Mouse (Mus musculus) CH12F3 (cell line): ENCODE results near the gene Fam208b.

Source experiments
- in situ Hi-C: fragments of 300-500 bp; cut with MboI; formaldehyde crosslinking; loops from 2 replicates; pipeline ENCODE4 v1.14.3; 2020; ENCODE audit warnings: low sequenced_read_pairs

Fam208b gene

DNA sequence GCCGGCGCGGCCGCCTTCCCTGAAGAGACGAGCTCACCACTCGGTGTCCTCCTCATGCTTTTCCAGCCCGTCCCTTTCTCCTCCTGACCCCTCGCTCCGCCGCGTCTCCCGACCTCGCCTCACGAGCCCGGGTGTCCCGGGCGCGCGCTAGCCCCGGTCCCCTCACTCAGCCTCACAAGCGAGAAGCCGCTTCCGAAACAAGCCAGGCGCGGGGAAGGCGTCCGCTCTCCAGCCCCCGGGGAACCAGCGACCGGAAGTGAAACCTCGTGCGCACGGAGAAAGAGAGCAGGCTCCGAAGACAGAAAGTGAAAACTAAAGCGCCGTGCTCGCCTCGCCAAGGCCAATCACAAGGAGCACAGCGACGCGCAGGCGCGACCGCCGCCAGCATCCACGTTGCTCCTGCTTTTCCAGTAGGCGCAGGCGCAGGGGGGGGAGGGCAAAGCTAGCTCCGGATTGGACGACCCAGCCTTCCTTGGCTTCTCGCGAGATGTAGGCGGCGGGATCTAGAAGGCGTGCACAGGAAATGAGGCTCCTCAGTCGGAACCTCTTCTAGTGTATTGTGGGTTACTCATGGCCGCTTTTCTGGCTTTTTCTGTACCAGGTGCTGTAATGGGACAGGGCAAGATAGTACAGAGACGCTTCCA lies at the start of gene Fam208b:
TSS of gene Fam208b (minus strand) at position 314 of the 644 bp plus-strand sequence.
- in situ Hi-C loops, result no loop called here

DNA sequence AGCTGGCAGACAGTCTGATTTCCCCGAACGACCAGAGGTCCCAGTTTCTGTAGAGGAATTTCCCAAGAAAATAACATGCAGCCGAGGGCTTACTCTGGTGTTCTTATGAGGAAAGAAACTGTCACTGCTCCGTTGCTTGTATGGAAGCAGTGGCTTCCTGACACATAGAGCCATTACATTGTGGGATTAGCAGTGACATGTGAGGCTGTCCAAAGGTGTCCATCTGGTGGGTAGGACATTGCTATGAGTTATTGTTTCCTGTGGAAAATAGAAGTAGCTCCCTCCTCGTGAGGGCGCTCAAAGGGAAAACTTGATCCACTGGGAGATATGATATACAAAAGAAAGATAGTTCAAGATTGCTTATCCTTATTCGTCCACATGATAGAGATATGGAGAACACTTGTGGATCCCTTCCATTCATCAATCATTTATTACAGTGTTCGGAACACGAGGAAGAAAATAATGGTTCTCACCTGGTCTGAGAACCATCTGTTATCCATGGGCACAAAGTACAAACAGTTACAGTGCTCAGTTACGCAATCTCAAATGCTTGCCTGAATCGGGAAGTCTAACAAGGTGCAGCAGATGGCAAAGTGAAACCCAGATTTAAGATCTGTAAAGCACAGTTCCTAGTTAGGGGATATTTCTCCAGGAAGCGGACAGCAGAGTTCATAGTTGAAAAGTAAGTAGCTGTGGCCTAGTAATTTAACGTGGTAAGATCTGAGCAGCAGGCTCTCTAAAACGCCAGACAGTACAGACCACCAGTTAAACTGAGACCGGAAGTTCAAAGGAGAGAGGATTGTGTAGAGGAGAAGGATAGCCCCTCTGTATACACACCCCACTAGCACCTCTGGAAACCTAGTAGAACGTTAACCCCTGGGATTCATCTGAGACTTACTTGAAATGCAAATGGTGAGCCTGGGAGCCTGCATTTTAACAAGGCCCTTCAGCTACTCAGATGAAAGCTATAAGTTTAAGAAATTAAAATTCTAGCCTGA lies 48.6 kb upstream of the Fam208b start:
- in situ Hi-C loops, result loop anchor here (25.0 kb wide), 2 partner anchors 247 to 328 kb away; no protein-coding TSS in a partner anchor

DNA sequence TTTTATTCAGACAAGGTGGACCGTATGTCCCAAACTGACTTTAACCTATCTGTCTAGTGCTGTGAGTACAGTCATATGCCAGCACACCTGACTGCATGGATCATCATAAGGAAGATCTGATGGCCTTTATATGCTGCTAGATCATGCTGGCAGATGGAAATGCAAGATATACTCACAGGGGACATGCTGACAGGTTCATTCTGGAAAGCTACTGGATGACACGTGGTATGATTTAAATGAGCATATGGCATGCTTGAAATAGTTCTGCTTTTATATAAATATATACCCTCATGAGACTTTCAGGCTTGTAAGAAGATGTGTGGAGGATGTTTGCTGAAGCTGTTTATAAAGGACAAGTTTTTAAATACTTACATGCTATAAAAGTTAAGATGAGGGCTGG lies 43.5 kb upstream of the Fam208b start:
- in situ Hi-C loops, result loop anchor here (25.0 kb wide), 2 partner anchors 242 to 333 kb away; no protein-coding TSS in a partner anchor

DNA sequence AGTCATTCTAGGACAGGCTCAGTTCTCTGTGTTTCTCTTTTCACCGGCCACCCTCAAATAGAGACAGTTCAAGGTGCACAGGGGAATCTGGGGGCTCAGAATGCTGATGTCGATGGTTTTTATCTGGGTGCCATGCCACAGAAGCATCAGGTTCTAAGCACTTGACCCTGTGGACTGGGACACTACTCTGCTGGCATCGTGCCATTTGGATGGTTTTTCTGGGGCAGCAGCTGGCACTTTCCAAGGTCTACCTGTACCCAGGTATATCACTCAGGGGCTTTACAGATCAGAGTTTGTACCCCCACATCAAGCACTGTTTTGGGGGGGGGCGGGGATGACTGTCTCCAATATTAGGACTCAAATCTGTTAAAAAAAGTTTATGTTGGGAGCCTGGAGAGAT lies 39.7 kb upstream of the Fam208b start:
- in situ Hi-C loops, result loop anchor here (25.0 kb wide), 2 partner anchors 238 to 337 kb away; no protein-coding TSS in a partner anchor

DNA sequence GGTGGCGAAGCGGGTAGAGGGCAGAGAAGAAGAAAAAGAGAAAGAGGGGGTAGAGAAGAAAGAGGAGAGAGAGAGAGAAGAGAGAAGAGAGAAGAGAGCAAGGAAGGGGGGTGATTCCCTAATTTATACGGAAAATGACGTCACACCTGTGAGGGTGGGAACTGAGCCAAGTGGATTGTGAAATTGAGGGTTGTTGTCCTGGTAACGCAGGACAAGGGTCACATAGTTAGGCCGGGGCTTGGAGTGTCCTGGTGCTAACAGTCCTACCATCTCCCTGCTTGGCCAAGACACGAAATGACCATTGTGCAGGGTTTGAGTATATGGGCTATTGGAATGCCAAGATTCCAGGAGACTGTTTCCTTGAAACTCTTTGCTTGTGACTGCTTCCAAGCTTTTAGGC lies 35.7 kb upstream of the Fam208b start:
- in situ Hi-C loops, result no loop called here

DNA sequence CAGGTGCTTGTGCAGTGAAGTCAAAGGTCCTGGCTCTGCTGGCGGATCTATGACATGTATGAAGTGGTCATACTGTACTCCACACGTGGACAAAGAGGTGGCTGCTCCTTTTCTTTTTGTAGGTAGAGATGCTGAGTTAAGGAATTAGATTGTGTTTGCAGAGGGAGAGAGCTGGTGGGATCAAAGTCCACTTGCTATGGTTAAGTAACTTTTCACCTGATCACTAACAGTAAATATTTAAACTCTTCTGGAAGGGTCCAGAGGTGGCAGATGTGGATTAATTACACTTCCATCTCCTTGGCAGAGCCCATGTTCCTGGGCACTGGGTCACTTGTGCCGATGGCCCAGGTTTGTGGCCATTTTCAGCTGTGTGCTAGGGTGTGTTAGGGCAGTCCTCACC lies 35.0 kb upstream of the Fam208b start:
- in situ Hi-C loops, result no loop called here

DNA sequence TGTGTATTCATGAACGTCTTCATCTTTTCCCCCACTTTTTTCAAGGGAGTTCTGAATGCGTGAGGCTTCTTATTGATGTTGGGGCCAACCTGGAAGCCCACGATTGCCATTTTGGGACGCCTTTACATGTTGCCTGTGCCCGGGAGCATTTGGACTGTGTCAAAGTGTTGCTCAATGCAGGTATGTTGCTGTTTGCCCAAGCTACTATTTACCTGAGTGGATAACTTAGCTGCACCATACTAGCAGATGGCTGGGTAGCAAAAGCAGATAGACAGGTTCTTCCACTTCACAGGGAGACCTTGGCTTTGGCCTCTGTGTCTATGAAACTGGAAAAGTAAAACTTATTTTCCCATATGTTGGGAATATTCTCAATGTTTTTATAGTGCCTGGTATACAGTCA lies 34.0 kb upstream of the Fam208b start:
- in situ Hi-C loops, result no loop called here

DNA sequence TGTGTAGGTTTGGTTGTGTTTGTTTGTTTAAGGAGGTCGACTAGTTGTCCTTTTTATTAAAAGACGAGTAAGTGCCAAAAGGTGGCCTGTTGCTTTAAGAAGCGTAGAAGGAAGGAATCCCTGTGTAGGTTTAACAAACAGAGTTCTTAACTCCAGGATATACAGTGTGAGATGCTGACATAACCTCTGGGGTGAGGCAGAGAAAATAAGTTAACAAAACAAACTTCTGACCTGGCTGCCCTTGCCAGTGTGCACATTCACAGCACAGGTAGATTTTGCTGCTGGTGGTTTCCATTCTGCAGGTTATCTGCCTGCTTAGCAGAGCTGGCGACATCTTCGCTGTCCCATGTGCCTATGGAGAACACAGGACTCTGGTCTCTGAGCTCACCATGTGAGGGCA lies 31.6 kb upstream of the Fam208b start:
- in situ Hi-C loops, result no loop called here

DNA sequence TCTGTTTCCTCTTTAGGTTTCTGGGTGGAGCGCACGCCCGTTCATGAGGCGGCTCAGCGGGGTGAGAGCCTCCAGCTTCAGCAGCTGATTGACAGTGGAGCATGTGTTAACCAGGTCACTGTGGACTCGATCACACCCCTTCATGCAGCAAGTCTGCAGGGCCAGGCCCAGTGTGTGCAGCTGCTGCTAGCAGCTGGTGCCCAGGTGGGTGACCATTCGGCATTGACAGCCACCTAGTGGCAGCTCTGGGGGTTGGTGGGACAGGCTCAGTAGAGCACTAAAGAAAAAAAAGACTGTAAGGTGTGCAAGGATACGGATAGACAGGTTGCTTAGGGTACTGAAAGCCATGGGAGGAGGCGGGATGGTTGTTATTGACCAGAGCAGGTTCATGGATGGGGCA lies 31.1 kb upstream of the Fam208b start:
- in situ Hi-C loops, result no loop called here

DNA sequence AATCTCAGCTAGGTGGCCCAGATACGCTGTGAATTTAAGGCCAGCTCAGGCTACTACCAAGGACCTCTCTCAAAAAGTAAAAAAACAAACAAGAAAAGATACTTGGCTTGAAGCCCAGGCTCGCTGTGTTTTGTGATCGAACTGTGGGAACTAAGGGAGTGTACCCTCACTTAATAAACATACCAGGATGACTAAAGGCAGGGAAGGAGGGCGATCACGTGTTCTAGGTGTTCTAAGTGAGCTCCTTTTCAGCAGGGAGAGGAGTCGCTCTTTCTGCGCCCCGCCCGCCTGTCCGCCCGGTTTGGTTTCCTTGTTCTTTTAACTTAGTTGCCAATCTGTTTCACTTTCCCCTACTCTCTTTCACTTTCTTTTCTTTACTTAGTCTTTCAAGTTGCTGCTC lies 25.9 kb upstream of the Fam208b start:
- in situ Hi-C loops, result no loop called here

DNA sequence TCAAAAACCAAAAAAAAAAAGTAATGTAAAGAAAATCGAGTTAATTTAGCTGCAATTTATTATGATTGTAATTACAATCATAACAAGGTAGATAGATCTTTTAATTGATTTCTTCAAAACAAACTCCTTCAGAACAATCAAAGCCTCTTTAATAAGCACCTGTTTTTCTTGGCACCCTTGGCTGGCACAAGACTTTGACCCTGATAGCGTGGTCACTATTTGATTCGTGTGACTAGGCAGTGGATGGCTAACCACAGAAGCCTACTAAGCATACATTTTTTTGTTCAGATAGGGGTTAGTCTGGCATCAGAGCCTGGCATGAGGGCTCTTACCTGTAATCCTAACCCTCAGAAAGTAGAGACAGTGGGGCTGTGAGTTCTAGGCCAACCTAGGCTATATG lies 24.2 kb upstream of the Fam208b start:
- in situ Hi-C loops, result no loop called here

DNA sequence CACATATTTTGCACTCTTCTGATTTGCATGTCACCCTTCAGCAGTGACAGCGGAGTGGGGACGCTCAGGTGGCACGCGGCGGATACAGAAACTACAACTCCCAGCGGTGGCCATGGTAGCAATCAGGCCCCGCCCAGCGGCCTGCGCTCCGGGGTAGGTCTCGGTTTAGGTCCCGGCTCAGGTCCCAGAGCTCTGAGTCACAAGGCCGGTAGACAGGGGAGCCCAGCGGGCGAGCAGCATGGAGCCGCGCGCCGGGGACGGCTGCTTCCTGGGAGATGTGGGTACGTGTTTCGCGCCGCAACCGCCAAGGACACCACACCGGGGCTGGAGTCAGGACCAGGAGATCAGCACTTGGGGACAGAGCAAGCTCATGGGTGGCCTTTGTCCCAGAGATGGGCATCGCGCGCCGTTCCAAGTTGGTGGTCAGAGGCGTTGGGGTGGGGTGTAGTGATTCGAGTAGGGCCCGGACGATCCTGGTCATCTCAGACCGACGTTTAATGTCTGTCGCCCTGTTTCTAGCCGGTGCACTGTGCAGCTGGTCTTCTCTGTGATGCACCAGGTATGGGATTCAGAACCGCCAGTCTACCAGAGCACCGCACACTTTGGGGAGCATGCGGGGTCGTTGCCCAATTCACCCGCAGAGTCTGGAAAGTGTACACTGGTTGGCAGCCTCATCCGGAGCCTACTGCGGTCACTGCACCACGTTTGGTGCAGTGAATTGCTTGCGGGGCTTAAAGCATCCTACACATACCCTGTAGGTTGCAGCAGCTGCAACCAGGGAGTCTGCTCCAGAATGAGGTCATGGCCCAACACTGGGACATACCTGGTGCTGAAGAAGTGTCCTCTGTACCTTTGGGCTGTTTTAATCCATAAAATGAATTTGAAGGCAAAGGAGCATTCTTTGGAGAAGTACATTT lies 23.2 kb upstream of the Fam208b start, which contains the start of gene Asb13:
TSS of gene Asb13 (plus strand) at position 138 of the 917 bp plus-strand sequence.
- in situ Hi-C loops, result no loop called here

DNA sequence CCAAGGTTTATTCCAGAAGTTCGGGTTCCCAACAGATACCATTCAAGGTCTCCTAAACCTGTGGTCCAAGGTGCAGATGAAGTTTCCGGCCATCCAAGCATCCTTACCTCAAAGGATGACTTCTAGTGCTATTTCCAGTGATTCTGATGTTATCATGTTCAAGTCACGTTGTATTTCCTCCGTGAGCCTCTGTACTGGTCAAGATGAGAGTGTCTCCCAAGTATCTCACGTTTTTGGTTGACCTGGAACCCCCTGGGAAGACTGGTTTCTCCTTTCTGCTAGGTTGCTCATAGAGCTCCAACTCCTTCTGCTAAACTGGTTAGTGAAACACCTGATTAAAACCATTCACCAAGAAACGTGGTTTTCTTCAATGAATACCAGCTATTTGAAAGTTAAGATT lies 22.2 kb upstream of the Fam208b start:
- in situ Hi-C loops, result no loop called here

DNA sequence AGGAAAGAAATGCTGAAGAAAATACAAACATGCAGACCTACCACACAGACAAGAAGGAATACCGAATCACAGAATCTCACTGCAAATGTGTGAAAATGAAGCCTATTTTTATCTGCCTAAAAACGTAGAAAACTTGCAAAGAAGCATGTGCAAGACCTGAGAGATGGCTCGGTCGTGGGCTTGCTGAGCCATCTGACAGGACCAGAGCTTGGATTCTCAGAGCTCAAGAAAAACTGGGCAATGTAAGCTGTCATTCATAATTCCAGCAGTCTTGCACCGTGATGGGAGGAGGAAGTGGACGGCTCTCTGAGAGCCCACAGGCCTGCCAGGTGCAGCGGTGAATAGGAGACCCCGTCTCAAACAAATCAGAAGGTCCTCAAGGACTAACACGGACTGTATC lies 21.6 kb upstream of the Fam208b start:
- in situ Hi-C loops, result no loop called here

DNA sequence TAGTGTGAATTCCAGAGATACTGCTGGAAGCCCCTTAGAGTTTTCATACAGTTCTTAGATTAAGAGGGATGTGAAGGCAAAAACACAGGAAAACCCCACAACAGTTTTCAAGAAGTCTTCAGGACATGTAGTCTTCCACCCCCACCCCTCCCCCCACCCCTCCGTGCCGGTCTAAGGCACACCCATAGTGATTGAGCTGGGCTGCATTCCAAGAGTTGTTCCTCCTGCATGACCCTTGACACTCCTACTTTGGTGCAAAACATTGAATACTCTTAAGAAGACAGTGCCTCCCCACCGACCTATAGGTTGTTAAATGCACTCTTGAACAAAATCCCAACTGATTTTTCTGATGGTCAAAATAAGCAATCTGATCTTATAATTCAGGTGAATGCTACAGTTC lies 17.2 kb upstream of the Fam208b start:
- in situ Hi-C loops, result no loop called here

DNA sequence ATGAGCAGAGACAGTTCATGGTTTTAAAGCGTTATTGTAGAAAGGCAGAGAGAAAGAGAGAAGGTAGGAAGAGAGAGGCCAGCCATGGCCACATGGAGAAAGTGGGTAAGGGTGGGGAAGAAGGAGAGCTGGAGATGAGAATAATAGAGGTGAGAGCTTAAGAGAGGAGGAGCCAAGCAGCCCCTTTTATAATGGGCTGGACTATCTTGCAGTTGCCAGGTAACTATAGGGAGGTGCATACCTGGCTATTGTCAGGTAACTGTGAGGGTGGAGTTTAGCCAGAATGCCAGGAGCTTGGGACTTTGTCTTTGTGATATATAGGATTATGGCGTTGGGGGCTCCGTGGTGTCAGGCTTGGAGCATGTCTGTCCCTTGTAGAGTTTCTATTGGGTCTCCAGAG lies 16.2 kb upstream of the Fam208b start:
- in situ Hi-C loops, result no loop called here

DNA sequence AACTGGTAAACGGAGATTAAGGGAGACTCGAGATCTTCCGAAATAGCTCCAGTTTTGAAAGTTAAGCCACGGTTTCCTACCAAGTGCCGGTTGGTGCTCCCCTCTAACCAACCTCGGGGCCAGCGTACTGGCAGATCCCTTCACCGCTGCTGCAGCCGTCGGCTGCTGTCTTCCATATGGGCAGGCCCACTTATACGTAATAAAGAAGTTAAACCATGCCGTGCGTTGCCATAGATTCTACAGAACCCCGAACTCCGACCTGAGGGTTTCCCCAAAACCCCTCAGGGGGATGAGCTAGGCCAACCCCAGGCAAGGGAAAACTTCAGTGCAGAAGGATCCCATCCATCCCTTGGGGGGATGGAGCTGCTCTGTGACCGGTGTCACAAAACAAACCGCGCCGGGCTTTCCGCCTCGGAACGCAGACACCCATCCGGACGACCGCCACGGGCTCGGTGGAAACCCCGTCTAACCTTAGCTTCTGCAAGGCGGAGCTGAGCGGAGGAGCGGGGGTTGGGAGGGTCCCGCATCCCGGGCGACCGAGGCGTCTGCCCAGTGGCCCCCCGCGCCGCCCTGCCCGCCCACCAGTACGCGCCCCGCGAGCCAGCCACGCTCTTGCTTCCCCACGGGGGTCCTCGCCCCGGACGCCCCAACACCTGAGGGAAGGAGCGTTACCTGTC lies 652 bp downstream of the Fam208b start:
- in situ Hi-C loops, result no loop called here

DNA sequence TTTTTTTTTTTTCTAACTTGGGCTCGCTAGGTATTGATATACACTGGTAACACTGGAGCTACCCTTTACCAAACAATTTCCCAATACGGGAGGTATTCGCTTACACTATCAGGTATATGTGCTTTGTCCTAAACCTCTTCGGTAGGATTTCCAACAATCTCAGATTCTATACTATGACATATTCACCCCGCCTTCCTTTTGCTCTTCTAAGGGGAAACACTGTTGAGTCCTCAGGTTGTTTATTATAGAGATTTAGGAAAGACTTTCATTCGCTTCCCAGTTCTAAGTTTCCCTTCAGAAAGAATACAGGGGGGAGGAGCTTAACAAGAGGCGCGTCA lies 1.2 kb downstream of the Fam208b start:
- in situ Hi-C loops, result no loop called here

DNA sequence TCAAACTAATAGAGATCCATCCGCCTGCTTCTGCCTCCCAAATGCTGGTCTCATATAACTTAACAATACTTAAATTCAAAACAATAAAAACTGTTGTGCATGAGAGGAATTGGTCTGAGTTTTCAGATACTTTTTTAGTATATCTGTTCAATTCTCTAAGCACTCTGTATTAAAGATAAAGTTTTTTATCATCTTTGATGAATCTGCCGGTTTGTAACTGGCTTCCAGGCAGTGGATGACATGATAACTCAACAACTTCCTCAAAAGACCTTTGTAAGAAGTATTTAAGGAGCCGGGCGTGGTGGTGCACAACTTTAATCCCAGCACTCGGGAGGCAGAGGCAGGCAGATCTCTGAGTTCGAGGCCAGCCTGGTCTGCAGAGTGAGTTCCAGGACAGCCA lies 14.7 kb downstream of the Fam208b start:
- in situ Hi-C loops, result no loop called here

DNA sequence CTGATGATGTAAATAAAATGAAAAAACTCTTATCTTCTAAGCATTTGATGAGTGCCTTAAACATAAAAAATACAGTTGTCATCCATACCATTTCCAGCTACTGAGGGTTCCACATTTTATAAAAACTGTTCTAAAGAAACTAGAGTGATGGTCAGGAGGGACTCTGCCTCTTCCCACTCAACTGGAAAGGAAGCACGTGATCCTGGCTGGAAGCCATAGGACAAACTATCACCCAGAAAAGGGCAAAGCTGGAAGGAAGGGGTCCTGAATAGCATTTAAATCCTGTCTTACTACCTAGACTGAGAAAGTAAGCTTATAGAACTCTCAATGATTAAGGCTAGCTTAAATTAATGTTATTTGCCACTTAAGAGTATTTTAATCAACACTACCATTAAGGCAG lies 16.6 kb downstream of the Fam208b start:
- in situ Hi-C loops, result no loop called here
